Mouse (Mus musculus): ENCODE results near the gene Kxd1.

Gene Kxd1

DNA sequence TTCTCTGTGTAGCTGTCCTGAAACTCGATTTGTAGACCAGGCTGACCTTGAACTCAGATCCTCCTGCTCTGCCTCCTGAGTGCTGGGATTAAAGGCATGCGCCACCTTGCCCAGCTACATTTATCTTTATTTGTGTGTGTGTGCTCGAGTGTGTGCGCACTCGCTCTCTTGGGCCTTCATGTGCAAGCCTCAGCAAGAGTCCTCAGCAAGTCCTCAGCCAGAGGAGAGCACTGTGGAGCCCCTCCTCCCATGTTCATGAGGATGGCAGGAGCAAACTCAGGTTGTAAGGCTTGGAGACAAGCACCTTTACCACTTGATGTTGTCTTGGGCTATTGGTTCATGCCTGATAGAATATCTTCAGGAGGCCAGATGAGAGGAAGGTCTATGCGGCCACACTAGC is 20.0 kb upstream of the Kxd1 start:
- in situ Hi-C loops (cut with MboI, MseI), result no loop called here

DNA sequence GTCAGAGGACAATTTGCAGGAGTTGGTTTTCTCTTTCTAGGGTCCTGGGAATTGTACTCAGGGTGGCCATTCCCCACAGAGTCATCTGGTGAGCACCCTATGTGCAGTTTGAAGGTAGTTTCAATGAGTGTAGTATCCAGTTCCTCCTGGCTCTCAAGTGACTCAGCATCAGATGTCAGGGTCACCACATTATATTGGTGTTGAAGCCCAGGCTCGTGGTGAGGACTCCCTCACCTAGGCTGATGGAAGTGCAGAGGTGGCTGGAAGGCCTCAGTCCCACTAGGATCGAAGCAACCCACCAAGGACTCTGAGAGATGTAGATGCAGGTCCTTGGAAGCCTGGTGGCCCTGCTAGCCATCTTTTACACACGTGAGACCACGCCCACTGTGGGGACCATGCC is 18.7 kb upstream of the Kxd1 start:
- in situ Hi-C loops (cut with MboI, MseI), result no loop called here

DNA sequence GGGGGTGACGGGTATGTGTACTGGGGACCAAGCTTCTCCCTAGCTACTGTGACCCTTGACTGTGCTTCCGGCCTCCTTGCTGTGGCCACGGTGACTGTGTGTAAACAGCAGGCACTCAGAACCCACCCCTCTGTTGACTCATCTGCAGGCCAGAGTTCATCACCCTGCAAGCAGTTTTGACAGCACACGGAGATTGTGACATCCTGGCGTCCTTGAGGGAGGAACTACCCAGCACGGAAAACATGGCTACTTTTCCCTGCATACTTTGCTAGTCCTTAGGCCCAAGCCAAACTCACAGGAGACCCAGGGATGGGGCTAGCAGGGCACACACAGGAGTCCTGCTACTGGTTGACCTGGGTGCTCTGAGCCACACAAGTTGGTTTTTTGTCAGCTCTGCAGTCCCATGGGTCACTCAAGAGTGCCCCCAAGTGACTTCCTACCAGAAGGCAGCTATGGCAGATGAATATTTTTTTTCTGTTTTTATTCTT is 16.5 kb upstream of the Kxd1 start:
- in situ Hi-C loops (cut with MboI, MseI), result no loop called here

DNA sequence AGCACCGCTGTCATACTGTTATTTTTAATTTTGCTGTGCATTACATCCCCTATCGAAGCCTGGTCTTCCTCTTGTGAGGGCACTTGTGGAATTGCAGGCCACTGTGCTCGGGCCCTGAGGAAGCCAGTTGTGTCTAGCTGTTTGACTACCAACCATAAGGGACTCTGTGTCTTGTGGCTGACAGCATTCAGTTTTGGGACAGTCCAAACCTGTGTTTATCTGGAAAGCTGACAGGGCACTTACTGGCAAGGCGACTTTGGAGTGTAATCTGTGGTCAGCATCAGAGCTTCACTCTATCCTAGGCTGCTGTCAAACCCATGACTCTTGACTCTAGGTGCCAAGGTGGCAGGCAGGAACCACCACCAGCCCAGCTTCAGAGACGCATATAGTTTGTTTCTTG is 13.3 kb upstream of the Kxd1 start:
- in situ Hi-C loops (cut with MboI, MseI), result no loop called here

DNA sequence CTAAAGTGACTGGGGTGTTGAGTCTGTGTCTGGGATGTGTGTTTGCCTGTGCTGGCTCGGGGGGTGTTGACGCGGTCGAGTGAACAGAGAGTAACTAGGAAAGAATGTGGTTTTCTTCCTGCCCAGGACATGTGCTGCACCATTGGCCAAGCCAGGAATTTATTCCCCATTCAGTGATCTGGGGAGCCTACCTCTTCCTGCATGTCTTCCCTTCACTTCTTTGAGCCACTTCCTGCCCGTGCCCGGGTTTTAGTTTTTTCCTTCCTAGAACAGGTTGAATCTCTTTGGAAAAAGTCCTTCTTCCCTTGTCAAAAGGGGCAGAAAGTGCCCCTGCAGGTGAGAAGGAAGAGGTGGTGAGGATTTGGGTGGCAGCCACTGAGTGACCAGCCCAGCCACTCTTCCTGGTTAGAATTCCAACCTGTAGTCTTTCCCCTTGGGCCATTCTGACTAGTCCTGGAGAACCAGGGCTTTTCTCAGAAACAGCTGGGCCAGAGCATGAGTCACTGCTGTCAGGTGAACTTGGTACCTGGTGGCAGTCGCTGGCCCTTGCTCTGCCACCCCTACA is 12.8 kb upstream of the Kxd1 start:
- in situ Hi-C loops (cut with MboI, MseI), result no loop called here

DNA sequence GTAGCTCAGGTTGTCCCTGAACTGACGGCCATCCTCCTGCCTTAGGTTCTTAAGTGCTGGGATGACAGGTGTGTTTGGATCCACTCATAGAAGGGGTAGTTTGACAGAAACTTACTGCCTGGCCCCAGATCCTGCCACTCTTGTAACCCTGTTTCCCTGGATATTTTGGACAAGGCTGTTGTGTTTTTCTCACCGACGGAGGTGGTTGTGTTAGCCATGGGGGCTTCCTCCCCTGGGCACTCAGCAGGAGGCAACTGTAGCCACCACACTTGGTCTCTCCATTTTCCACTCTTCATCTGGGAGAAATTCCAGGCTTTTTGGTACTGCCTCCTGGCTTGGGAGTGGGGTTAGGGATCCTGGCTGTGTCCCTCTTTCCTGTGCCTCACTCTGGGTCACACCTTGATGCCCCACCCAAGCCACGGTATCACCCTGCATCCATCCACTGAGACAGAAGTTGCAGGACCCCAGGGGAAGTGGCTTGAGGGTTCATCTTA is 12.3 kb upstream of the Kxd1 start:
- in situ Hi-C loops (cut with MboI, MseI), result no loop called here

DNA sequence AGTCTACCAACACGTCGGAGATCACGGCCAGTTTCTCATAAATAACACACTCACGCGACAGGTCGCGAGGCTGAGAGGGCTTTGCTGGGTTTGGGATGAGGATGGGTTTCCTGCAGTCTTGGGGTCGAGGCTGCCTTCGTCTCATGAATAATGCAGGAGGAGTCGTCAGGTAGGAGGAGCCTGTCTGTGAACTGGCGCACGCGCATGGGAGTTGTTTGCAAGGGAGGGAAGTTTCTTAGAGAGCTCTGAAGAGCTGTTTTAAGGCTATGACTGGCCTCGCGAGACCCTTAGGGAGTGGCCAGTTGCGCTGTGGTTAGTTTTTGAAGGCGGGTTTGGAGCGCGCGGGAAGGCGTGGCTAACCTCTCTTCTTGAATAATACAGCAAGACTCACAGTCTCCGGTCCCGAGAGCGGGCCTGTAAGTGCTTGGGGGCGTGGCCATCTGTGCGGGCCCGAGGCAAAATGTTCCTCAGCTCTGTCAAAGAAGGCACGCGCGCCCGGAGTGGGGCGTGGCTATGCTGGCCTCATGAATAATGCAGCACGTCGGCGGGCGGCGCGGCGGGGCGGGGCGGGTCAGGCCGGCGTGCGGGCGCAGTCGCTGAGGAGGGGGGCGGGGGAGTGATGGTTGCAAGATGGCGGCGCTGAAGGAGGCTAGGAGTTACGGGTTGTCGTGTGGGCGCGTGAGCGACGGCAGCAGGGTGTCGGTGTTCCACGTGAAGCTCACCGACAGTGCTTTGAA is 11.5 kb upstream of the Kxd1 start, which contains the start of gene Ell:
TSS of gene Ell (plus strand) at position 381 of the 737 bp plus-strand sequence.
- in situ Hi-C loops (cut with MboI, MseI), result no loop called here

DNA sequence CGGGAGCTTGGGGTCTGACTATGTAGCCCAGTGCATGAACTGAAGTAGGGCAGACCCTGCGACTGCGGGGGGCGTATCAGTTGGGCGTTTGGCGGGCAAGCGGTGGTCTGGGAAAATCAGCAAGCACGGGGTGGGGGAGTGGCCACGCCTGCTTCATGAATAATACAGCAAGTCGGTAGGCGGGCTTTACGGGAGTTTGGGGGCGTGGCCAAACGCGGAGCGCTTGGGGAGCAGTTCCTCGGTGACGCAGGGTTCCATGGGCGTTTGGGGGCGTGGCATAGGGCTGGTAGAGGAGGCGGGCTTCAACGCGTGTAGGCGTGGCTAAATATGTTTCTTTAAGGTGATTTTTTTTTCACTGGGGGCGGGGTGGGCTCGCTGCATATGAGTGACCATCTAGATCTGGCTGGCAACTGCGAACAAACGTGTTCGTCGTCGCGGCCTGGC is 10.9 kb upstream of the Kxd1 start:
- in situ Hi-C loops (cut with MboI, MseI), result no loop called here

DNA sequence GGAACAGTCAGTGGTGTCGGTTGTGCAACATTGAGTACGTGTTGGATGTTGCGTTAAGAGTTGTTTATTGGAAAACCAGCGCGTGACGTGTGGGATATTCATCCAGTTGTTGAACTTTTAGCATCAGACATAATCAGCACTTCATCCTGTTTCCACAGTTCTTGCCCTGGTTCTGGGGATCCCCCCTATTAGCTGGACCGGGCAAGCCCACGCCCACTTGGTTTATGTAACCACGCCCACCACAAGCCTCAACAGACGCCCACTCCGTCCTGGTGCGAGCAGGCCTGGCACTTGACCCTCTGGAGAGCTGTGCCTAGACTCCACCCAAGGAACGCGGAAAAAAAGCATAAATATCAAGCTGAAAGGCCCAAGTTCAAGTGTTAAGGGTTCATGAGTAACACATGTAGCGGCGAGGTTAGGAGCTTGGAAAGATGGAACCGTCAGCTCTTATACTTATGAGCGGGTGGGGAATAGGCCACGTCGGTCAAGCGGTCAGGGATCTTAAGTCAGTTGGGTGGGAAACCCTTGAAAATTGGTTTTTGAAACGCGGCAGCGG is 10.3 kb upstream of the Kxd1 start:
- in situ Hi-C loops (cut with MboI, MseI), result no loop called here

DNA sequence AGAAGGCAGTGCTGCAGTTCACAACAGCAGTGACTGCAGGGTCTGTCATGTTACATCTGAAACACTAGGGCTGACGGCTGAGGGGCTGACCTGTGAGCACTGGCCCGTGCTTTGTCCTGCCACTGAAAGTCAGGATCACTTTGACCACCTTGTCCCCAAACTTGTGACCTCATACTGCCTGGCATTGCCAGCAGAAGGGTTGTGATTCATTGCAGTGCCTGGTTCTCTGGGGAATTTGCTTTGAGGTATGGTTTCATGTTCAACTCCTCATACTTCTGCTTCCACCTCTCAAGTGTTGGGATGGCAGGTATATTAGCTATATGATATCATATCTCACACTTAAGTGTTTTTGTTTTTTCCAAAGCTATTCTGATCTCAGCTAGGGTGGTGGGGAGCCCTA is 7.9 kb upstream of the Kxd1 start:
- in situ Hi-C loops (cut with MboI, MseI), result no loop called here

DNA sequence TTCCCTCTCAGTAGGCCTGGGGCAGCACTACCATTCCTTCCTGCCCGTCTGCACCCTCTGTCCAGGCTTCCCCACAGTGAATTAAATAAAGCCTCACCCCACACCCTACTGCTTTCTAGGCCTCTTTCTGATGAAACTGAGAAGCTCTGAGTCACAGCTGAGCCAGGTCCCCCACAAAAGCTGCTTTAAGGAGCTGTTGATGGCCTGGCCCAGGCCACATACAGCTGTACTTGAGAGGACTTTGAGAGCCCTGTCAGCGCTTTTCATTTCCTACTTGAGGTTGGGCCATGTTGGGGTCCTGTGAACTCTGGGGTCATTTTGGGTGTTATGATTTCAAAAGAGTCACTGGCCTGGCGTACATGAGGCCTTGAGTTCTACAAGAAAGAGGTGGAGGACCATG is 7.5 kb upstream of the Kxd1 start:
- in situ Hi-C loops (cut with MboI, MseI), result no loop called here

DNA sequence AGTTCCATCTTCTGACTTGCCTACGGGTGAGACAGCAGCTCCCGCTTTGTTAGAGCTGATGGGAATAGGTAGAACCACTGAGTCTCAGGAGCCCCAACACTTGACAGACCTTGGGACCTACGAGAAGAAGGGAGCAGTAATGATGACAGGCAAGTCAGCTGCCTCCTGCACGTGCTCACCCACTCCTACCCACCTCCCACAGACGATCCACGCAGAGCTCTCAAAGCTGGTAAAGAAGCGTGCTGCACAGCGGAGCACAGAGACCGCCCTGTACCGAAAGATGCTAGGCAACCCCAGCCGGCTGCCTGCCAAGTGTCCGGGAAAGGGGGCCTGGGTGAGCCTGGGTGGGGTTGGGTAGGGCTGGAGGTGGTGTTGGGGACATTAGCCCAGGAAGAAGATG is 6.5 kb upstream of the Kxd1 start:
- in situ Hi-C loops (cut with MboI, MseI), result no loop called here

DNA sequence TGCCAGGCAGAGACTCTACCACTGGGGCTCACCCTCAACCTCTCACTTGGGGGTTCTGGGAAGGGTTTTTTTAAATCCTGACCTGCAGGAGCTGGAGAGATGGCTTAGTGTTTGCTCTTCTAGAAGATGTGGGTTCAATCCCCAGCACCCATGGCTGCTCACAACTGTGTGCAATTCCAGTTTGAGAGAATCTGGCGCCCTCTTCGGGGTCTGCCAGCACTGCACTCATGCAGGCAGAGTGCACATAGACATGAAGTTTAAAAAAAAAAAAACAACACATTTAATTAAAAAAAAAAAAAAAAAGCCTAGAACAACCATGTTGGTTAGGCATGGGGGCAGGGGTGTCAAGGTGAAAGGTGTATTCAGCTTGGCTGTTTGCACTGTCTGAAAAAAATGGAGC is 2.6 kb upstream of the Kxd1 start:
- in situ Hi-C loops (cut with MboI, MseI), result no loop called here

DNA sequence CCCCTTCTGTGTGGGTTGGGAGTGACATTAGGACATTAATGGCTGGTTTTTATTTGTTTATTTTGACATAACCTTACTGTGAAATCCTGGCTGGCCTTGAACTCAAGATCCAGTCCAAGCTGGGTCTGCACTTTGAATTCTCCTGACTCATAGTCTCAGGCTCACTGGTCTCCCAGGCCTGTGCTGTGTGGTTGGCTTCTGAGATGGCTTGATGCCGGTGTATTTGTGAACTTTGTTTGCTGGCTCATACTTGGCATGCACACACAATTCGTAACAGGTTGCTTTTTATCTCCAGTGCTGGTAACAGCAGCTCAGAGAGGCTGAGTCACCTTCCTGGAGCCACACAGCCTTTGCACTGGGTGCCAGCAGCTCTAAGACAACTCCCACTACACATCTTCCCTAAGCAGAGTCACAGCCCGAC is 2.0 kb upstream of the Kxd1 start:
- in situ Hi-C loops (cut with MboI, MseI), result no loop called here

DNA sequence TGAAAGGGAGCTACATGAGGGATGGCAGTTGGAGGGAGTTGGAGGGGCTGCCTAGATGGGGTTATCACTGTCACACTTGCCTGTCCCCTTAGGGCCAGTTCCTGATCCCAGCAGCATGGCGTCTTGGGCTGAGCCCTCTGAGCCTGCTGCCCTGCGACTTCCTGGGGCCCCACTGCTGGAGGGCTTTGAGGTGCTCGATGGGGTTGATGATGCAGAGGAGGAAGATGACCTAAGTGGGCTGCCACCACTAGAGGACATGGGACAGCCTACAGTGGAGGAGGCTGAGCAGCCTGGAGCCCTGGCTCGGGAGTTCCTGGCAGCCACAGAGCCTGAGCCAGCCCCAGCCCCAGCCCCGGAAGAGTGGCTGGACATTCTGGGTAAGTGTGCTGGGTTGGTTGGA is 1.5 kb upstream of the Kxd1 start:
- in situ Hi-C loops (cut with MboI, MseI), result no loop called here

DNA sequence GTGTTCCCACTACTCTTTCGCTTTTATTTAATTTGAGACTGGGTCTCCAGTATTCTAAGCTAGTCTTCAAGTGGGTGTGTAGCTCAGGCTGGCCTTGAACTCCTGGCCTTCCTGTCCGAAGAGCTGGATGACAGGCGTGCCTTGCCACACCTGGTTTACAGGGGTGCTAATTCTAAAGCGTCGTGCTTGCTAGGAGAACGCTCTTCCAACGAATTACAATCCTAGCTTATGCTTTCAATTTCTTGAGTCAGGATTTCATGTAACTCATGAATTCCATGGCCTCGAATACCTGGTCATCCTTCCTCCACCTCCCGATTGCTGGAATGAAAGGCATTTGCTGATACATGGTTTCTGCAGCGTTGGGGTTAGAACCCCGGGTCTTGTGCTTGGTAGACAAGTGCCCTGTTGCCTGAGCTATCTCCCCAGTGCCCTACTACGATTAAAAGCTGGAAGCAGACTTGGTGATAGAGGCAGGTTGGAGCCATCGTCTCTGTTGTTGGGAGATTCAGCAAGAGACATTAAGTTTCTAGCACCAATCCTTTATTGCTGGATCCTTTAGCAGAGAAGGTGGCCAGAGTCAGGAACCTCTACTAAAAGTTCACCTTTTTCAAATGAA is 534 bp upstream of the Kxd1 start:
- in situ Hi-C loops (cut with MboI, MseI), result no loop called here

DNA sequence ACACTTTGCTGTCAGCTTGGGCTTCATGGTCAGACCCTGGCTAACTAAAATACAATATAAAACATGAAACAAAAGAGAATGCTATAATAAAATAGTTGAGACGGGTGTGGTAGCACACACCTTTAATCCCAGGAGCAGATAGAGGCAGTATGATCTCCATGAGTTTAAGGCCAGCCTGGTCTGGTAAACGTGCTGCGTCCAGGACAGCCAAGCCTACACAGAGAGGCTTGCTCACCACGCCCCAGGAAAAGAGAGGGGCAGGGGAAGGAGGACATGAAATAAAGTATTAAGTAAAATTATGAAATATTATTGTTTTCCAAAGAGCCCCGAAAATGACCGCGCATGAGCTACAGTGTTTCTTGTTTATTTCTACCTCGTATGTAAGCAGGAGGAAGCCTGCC is 645 bp downstream of the Kxd1 start:
- in situ Hi-C loops (cut with MboI, MseI), result no loop called here

DNA sequence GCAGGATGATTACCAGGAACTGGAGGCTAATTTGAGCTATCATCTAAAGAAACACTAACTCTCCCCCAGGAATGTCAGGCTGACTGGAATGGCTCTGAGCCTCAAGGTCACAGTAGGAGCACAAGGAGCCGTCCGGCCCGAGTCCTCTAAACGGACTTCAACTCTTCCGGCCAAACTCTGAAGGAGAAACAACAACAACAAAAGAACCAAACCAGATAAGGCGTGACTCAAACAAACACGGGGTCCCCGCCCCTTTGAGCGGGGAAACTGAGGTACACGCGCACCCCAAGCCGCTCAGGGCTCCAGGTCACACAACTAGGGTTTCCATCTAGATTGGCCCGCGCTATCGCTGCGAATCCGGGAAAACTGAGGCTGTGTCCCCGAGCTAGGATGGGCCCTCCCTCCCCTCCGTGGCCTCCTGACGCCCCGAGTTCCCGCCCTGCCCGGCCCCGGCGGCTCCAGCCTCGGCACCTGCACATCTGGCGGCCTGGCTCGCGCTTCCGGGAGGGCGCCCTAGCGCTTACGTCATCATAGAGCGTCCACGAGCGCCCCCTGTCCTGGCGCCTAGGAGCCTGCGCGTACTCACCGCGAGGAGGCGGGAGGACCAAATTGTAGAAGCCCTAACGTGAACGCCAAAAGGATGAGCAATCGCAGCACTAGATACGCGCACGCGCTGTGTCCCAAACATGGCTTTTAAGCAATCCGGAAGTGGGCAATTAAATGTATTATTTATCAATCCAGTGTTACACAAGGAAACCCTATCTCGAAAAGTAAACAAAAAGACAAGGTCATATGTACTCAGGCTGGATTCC is 5.0 kb downstream of the Kxd1 start:
- in situ Hi-C loops (cut with MboI, MseI), result no loop called here

DNA sequence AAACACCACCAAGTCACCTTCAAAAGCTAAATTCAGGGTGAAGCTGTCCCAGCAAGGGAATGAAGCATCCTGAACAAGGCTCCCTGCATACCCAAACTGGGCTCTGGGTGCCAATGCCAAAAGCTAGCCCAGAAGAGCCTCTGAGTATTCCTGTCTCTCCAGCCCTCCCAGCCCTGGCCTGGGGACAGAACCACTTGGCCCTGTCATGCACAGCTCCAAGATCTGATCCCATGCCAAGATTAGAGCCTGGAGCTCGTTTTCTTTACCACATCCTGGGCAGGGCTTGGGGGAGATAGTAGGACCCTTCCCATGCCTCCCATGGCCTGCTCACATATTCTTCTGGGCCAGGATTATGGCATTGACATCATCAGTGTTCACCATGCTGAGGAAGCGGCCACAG is 8.2 kb downstream of the Kxd1 start:
- in situ Hi-C loops (cut with MboI, MseI), result no loop called here

DNA sequence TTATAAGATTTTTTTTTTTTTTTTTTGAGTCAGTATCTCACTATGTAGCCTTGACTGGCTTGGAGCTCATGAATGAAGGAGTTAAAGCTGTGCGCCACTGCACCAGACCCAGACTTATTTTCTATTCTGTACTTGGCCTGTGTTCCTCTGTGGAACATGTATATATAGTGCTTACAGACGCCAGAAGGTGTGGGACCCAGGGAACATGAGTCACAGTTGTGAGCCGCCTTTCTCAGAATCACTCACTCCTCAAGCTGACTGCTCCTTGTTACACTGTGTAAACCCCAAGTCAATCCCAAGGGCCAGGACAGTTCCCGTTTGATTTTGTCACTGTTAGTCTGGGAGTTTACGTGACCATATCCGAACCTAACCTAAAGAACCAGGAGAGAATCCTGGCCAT is 8.7 kb downstream of the Kxd1 start:
- in situ Hi-C loops (cut with MboI, MseI), result no loop called here

DNA sequence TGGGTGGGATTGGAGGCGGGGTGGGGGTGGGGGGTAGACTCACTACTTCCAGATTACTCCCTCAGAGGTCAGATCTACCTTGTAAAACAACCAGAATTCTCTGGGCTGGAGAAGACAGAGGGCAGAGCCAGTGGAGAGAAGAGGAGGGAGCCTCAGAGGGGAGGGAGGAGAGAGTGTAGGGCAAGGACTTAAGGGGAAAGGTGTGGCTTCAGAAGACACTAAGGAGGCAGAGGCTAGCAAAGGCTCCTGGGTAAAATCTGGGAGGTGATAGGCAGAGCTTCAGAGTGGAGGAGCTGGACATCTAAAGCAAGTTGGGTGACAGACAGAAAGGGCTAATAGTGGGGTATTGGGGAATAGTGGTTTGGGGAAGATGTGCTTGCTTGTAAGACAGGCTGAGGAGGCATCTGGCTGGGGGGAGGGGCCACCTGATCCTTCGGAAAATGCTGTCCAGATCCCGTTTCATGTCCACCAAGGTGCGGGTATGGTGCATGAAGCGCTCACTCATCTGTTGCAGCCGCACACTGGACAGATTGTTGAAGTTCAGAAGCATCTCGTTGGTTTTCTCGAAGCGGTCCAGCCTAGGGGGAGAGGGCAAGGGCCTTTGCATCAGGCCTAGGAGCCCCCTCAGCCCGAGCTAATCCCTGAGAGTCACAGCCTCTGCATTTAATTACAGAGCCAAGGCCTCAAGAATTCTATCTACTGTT is 9.7 kb downstream of the Kxd1 start:
- in situ Hi-C loops (cut with MboI, MseI), result no loop called here

Measured in regulatory T cell (primary cell).